Mouse (Mus musculus) ovary, postnatal 14 days (tissue): ENCODE data around the gene Ttyh1.

Experiments used
- DNase-seq: peaks from one replicate; pipeline ENCODE4 v3.0.0; 2022; ENCODE audit warnings: low spot score

Gene Ttyh1

GRCm38 (mm10) chr7:4119344-4119902, at the start of gene Ttyh1:
Gene Ttyh1, plus strand, starts transcription at chr7:4119408.
- DNase-seq: no peak

- no peak for DNase-seq
Measured at GRCm38 (mm10) chr7:4071066-4071465, 48.1 kb upstream of the Ttyh1 start.

- DNase-seq: no peak
Measured at GRCm38 (mm10) chr7:4073144-4073543, 46.1 kb upstream of the Ttyh1 start.

- no peak for DNase-seq
Measured at GRCm38 (mm10) chr7:4079511-4079910, 39.7 kb upstream of the Ttyh1 start.

DNA sequence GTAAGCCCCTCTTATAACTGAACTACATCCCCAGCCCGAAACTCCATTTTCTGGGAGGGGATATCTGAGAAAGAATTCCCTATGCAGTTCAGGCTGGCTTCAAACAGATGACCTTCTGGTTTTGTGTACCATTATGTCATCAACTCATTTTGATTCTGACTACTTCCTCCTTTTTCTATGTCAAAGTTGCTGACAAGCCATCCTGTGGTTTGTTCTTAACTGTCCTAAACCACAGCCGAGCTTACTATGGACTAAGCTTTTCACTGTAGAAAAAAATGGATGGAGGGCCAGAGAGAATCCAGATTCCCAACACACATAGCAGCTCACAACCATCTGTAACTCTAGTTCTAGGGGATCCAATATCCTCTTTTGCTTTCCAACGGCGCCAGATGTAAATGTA, 38.7 kb upstream of the Ttyh1 start:
- DNase-seq: no peak

DNA sequence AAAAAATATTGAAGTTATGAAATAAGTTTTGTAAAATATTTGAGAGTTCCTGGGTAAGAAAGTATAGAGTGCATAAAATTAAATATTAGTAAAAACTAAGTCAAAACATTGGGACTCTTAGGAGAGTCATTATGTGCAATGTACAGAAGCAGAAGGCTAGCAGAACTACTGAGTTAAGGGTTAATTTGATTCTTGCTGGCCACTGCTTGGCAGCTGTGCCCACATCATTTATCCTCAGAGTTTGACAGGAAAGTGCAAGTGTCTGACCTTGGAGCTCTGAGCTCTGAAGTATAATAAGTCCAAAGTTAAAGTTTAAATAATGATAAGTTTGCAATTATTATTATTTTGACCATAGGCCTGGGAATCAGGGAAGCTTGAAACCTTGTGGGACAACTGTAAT, 37.5 kb upstream of the Ttyh1 start:
- DNase-seq: no peak

GRCm38 (mm10) chr7:4082804-4083203, 36.4 kb upstream of the Ttyh1 start:
- DNase-seq: no peak

DNA sequence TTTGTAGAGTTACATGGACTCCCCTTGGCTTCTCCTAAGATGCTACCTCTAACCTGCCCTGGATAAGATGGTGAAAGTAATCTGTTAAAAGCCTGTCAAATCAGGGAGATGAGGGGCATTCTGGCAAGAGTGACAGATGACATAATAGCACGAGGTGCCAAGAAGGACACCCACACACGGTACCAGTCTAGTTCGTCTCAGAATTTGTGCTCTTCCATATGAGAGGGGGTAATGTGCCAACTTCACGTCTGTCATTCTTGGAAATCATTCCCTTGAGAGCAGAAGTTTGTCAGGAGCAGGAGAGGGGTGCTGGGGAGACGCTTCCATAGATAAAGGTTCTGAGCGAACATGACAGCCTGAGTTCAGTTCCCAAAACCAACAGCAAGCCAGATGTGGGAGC, 35.0 kb upstream of the Ttyh1 start:
- DNase-seq: no peak

- DNase-seq: no peak
Measured at GRCm38 (mm10) chr7:4085562-4085961, 33.6 kb upstream of the Ttyh1 start.

- no peak for DNase-seq
Measured at GRCm38 (mm10) chr7:4087238-4087895, 31.8 kb upstream of the Ttyh1 start.

DNA sequence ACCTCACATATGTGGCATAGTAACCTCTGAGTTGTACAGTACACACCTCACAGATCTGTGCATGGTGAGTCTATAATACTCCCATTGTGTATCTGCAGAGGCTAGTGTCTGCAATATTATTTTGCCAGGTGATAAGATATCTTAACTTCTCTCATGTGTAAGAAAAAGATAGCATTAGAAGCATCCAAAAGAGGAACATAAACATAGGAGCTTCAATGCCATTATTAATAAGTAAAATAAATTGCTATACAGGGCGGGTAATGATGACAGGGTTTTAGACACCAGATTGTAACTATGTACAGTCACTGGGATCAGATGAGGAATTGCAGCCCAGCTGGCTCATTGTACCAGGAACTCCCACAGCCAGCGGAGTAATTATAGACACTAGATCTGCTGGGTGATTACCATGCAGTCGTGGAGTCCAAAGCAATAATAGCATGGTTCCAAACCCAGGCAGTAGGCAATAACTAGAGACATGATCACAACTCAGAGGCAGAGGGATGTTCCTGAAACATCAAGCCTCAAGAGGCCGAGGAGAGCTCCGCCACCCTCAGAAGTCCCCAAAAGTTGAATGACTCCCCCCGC, 31.2 kb upstream of the Ttyh1 start:
- DNase-seq: no peak

DNA sequence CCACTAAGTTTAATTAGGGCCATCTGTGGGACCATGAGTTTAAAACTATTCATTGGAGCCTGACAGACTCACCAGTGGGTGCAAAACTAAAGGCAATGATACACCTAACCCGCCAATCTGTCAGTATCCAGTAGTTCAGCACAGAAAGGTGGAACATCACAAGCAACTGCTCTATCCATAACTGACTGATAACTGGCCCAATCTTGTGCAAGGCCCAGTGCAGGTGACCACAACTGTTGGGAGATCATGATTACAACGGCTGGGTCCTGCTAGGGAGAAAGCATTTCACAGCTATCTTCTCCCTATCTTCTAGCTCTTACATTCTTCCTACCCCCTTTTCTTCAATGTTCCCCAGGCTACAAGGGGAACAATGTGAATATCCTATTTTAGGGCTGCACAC, 30.5 kb upstream of the Ttyh1 start:
- no peak for DNase-seq

DNA sequence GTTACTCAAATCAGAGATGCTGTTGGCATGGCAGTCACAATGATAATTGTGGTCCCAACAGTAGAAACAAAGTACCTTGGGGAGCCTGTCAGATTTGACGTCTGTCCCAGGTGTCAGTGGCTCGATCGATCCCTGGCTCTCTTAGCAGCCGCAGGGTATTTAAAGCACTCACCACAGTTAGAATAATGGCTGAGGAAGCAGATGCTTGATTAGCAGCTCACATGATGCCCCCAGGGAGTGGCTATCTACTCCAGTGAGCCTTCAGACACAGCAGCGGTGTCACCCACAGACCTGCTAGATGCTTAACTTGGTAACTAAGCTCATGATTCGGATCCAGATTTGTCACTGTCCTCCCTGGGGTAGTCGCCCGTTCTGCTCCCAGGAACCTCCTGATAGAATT, 28.0 kb upstream of the Ttyh1 start:
- DNase-seq: no peak

GRCm38 (mm10) chr7:4098301-4098700, 20.9 kb upstream of the Ttyh1 start:
- DNase-seq: no peak

GRCm38 (mm10) chr7:4098832-4099231, 20.4 kb upstream of the Ttyh1 start:
- DNase-seq: no peak

GRCm38 (mm10) chr7:4101144-4101543, 18.1 kb upstream of the Ttyh1 start:
- DNase-seq: no peak

GRCm38 (mm10) chr7:4103411-4103810, 15.8 kb upstream of the Ttyh1 start:
- no peak for DNase-seq

DNA sequence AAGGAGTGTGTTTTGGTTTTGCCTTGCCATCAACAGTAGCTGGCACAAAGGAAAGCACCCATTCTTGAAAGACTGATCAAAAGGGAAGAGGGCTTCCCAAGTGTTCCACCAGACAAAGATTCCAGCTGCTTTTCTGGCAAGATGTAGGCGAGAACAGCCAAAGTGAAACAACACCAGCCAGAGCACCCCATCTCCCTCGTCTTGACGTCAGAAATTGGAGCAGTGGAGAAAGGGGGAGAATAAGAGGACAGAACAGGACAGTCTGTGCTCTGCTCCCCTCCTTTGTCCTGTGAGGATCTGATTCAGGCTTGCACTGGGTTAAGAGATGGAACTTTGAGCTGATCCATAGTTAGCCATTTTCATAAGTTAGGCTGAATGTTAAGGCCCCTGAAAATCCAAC, 7.4 kb upstream of the Ttyh1 start:
- no peak for DNase-seq

GRCm38 (mm10) chr7:4117050-4117814, 2.0 kb upstream of the Ttyh1 start:
- no peak for DNase-seq

- DNase-seq: no peak
Measured at GRCm38 (mm10) chr7:4119976-4120921, 1.0 kb downstream of the Ttyh1 start.

GRCm38 (mm10) chr7:4122076-4122768, 3.0 kb downstream of the Ttyh1 start:
- DNase-seq: no peak
